Mouse (Mus musculus) hindbrain, postnatal 0 days (tissue): ENCODE results near the gene Gm4559. TPM values are rescaled to one million over a fixed set of nuclear protein-coding genes. Genes with fewer than 3 reads are reported as not detected.
"Not testable (repeated sequence)": the region's sequence is repeated elsewhere in the genome, so short reads cannot be mapped to it uniquely, and the experiment has no call there.

ENCODE experiments used
- ATAC-seq: fragments of 200-750 bp; cut with Nextera tagmentation; 2 replicates; pipeline ENCODE4 v1.8.0; 2017; ENCODE audit warnings: mild to moderate bottlenecking, moderate TSS enrichment, moderate library complexity
- DNase-seq: peaks from one replicate; pipeline ENCODE4 v3.0.0-alpha.2; 2015; ENCODE audit warnings: low spot score
- H3K27ac ChIP-seq: fragments of 300-500 bp; sonication (generic); 2 replicates; pipeline ENCODE4 v1.5.1; 2014; ENCODE audit warnings: mild to moderate bottlenecking
- H3K27me3 ChIP-seq: fragments of 300-500 bp; sonication (generic); 2 replicates; pipeline ENCODE4 v1.6.1; 2014; ENCODE audit warnings: low read length, mixed read lengths; ENCODE audit not compliant: insufficient read depth
- H3K36me3 ChIP-seq: fragments of 300-500 bp; sonication (generic); 2 replicates; pipeline ENCODE4 v1.6.1; 2014; ENCODE audit warnings: low read length, mixed read lengths; ENCODE audit not compliant: insufficient read depth
- H3K4me1 ChIP-seq: fragments of 300-500 bp; sonication (generic); 2 replicates; pipeline ENCODE4 v1.6.1; 2014; ENCODE audit warnings: antibody characterized with exemption, low read length, mixed read lengths; ENCODE audit not compliant: insufficient read depth
- H3K4me2 ChIP-seq: fragments of 300-500 bp; sonication (generic); 2 replicates; pipeline ENCODE4 v1.6.1; 2014; ENCODE audit warnings: low read depth, mild to moderate bottlenecking, low read length, moderate library complexity, mixed read lengths
- H3K4me3 ChIP-seq: fragments of 300-500 bp; sonication (generic); 2 replicates; pipeline ENCODE4 v1.5.1; 2014; ENCODE audit warnings: low read length
- H3K9ac ChIP-seq: fragments of 300-500 bp; sonication (generic); replicated peaks from 2 replicates; pipeline ENCODE4 v1.6.1; 2014; ENCODE audit warnings: mild to moderate bottlenecking, low read length, moderate library complexity, mixed read lengths
- H3K9me3 ChIP-seq: fragments of 300-500 bp; sonication (generic); 2 replicates; pipeline ENCODE4 v1.6.1; 2016; ENCODE audit warnings: low read length, mixed read lengths
- CTCF ChIP-seq: IDR thresholded peaks from 2 replicates; pipeline ENCODE4 v1.5.1; 2016; ENCODE audit warnings: antibody characterized with exemption, control low read depth, low read depth
- WGBS: fragments of 180-500 bp; shearing (Covaris S2); extraction: QIAGEN DNeasy Blood & Tissue Kit; methylation state at CpG from one replicate; pipeline ENCODE4 v1.1.7; 2014; 5-methylcytosine and 5-hydroxymethylcytosine counted together
- polyA plus RNA-seq: library from polyadenylated mRNA; unstranded; fragments of >200 nt; fragmentation: Nextera tagmentation; extraction: Ambion mirVana; gene quantifications from 2 replicates; pipeline ENCODE4 v1.2.1, GENCODE M21; 2015
- total RNA-seq: library from RNA; depleted of rRNA; stranded (reverse); fragments of >200 nt; gene quantifications from 2 replicates; pipeline ENCODE4 v1.2.3, GENCODE M21; 2014; rRNA removed

Gene Gm4559
- total RNA-seq (not detected in 2 replicates), polyA plus RNA-seq (not detected in 2 replicates)

DNA sequence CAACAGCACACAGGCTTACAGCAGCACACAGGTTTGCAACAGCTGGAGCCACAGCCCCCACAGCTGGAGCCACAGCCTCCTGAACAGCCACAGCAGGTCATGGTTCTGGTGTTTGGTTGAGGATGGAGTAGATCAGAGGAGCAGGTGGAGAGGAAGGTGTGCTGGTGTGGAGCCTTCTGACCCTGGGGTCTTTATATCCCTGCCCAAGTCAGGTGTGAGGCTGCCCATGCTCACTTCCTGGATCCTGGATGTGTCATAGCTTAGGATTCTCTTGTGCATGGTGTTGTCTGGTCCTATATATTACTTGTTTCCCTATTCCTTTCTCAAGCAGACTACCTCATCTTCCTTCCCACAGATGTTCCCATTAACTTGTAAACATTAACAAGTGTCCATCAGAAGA, at the start of gene Gm4559:
Gene Gm4559 (minus strand): TSS at position 101 of the 400 bp plus-strand sequence.
- not testable (repeated sequence) for H3K27me3 ChIP-seq, ATAC-seq, H3K4me3 ChIP-seq, DNase-seq, H3K27ac ChIP-seq, H3K9me3 ChIP-seq, H3K4me1 ChIP-seq, H3K9ac ChIP-seq, H3K4me2 ChIP-seq, H3K36me3 ChIP-seq

DNA sequence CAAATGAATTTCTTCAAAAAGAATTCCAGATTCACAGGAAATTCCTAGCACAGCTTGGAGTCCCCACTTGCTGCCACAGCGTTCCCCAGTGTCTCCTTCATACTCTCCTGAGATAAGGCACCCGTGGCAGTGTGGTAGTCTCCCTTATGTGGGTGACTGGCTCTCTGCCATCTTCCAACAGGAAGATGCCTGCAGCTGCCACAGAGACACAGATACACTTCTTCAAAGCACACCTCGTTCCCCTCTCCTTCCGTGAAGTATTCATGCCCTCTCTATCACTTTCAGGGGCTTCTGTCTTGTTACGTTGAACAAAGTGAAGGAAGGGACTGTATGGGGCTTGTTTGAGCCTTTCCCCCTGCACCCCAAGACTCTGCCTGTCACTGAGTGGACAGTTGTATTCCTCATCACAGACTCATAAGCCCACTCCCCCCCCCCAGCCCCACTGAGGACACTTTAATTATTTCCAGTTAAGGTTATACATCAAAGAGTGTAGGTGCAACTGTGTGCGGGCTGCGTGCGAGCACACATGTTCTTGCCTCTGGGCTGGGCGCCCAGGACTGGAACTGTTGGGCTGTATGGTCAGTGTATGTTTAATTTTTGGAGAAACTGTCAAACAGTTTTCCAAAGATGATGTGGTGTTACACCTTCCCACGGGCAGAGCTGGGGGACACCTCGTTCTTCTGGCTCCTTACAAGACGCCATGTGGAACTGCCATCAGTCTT, 49.4 kb upstream of the Gm4559 start:
- Histone ChIP-seq H3K36me3 (no peaks in the 10 kb centered on the region), H3K27me3 (no peaks in the 10 kb centered on the region), H3K27ac (no peak overlapping the region), H3K4me3 (no peak overlapping the region), H3K9me3 (no peaks in the 10 kb centered on the region), H3K4me2 (no peak overlapping the region), H3K9ac (no peak overlapping the region), H3K4me1 (0 out of 2 replicates have a peak, but pooled peaks cover 4% of the 10 kb centered on the region)
- WGBS = 81% methylated on average over 12 of the region's 12 CpGs
- no peak for TF ChIP-seq CTCF
- DNase-seq = no peak
- no peak for ATAC-seq

DNA sequence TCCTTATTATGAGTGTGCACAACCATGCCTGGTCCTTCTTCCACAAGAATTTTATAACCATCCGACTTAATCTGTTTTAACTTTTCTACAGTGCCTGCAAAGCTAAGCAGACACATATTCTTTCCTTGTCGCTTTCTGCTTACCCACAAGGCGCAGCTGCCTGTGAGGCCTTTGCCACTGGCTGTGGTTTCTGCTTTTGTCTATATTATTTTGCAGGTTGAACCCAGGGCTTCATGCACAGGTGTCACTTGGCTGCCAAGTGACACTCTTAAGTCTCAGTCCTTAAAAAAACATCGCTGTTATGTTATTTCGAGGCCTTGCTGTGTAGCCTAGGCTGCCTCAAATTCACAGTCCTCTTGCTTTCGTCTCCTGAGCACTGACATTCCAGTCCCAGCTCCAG, 48.5 kb upstream of the Gm4559 start:
- no peak for TF ChIP-seq CTCF
- ATAC-seq = no peak
- no peaks in the 10 kb centered on the region for H3K36me3 ChIP-seq

DNA sequence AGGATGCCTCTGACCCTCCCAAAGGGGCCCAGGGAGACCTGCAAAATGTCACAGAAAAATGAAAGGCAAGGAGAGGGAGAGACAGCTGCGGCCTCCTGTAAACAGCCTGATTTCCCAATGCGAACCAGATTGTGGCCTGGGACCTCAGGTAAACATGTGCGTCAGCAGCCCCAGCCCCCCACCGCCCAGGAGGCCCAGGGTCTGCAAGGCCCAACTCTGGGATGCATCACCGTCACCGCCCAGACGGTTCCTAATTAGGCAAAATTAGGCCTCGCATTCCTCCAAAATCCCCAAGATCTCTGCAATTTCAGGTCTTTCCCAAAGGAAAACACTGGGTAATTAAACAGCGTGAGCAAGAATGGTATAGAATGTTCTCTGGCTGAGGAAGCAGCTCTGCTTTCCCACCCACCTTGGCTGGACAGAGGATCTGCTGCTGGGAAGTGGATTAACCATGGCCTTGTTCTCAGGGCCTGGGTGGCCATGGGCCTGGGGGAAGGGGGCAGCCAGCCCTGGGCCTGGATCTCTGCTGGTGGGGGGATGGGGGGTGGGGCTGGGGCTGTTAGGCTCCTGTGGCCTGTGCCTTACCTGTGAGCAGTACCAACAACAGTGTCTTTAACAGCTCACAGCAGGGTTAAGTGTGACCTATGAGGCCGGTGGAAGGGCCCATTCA, 47.6 kb upstream of the Gm4559 start:
- H3K4me3 ChIP-seq, H3K27ac ChIP-seq, H3K36me3 ChIP-seq, H3K4me1 ChIP-seq, ATAC-seq, H3K9ac ChIP-seq, H3K9me3 ChIP-seq, H3K27me3 ChIP-seq, DNase-seq, H3K4me2 ChIP-seq: not testable (repeated sequence)
- WGBS = 41% methylated on average over 3 of the region's 10 CpGs

More for the DNA sequence above, 48.5 kb upstream of the Gm4559 start:
- H3K9ac ChIP-seq = no peak overlapping the region
- H3K4me1 ChIP-seq = 0 out of 2 replicates have a peak, but pooled peaks cover 4% of the 10 kb centered on the region
- no peak overlapping the region for H3K4me3 ChIP-seq
- no peak overlapping the region for H3K27ac ChIP-seq
- H3K27me3 ChIP-seq = no peaks in the 10 kb centered on the region
- no peak for DNase-seq
- 91% methylated on average over 6 of the region's 6 CpGs for WGBS
- no peaks in the 10 kb centered on the region for H3K9me3 ChIP-seq
- no peak overlapping the region for H3K4me2 ChIP-seq

DNA sequence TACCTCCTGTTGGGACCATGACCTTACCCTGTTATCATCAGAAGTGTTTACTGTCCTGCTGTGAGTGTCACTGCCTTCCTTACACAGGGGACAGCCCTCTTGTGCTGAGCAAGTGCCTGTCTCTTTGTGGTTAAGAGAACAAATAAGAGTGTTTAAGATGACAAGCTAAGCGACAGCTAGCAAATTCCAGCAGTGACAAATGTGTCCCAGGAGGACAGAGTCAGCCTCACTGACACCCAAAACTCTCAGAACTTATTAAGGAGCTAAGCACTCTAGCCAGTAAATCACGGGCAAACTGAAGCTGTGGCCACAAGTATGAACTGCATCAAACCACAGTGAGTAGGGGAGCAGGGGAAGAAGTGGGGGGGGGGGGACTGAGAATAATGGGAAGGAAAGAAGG, 46.7 kb upstream of the Gm4559 start:
- Histone ChIP-seq H3K4me3 (no peak overlapping the region), H3K27ac (0 out of 2 replicates have a peak overlapping the region, but pooled peaks have one; percentile 15), H3K4me1 (0 out of 2 replicates have a peak, but pooled peaks cover 4% of the 10 kb centered on the region), H3K4me2 (no peak overlapping the region), H3K27me3 (no peaks in the 10 kb centered on the region), H3K9ac (no peak overlapping the region), H3K9me3 (no peaks in the 10 kb centered on the region), H3K36me3 (no peaks in the 10 kb centered on the region)
- DNase-seq (no peak), ATAC-seq (peak; percentile 25; the same call in 1 of the 2 replicates)
- WGBS = 42% methylated on average over 2 of the region's 2 CpGs
- 0 out of 2 replicates have a peak, but pooled peaks have one; percentile 5 for TF ChIP-seq CTCF

DNA sequence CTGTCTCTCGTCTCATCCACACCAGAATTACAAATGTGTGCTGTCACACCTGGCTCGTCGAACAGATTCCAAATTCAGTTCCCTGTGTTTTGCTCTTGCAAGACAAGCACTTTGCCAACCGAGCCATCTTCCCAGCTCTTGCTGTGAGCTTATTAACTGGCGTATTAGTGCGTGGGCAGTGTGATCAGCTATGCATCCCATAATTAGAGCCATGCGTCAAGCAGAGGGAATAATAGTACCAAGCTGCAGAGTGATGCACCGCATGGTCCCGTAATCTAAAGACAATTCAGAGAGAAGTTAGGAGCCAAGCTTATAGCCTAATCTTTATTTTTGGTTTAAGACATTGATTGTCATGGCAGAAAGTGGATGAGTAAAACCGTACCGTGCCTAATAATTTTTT, 45.0 kb upstream of the Gm4559 start:
- 0 out of 2 replicates have a peak, but pooled peaks cover 4% of the 10 kb centered on the region for H3K4me1 ChIP-seq
- TF ChIP-seq CTCF = no peak
- 56% methylated on average over 11 of the region's 11 CpGs for WGBS
- H3K4me2 ChIP-seq = no peak overlapping the region
- no peak overlapping the region for H3K27ac ChIP-seq
- DNase-seq (peak; percentile 43), ATAC-seq (no peak)
- no peaks in the 10 kb centered on the region for H3K27me3 ChIP-seq
- H3K4me3 ChIP-seq = no peak overlapping the region
- H3K36me3 ChIP-seq = no peaks in the 10 kb centered on the region
- H3K9ac ChIP-seq = no peak overlapping the region
- no peaks in the 10 kb centered on the region for H3K9me3 ChIP-seq

DNA sequence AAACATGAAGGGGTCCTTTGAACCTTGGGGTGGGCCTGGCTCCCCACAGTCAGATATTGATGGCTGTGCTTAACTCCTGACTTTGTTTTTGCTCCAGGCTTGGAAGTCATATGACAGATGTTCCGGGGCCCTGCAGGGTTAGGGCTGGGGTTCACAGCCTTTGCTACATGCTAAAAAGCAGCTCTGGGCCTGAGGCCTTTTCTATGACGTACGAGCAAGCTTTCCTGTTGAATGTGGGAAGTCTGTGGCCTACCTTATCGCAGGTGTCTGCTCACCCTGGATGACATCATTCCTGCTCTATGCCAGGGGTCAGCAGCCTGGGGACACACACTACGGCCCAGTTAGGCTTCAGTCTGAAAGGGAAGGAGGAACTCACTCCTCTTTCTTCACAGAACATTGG, 43.1 kb upstream of the Gm4559 start:
- TF ChIP-seq CTCF = no peak
- no peaks in the 10 kb centered on the region for H3K27me3 ChIP-seq
- H3K27ac ChIP-seq = no peak overlapping the region
- H3K9ac ChIP-seq = no peak overlapping the region
- WGBS = 84% methylated on average over 5 of the region's 5 CpGs
- no peak overlapping the region for H3K4me3 ChIP-seq
- DNase-seq (no peak), ATAC-seq (no peak)
- H3K4me2 ChIP-seq = no peak overlapping the region
- no peaks in the 10 kb centered on the region for H3K36me3 ChIP-seq
- 0 out of 2 replicates have a peak, but pooled peaks cover 4% of the 10 kb centered on the region for H3K4me1 ChIP-seq
- no peaks in the 10 kb centered on the region for H3K9me3 ChIP-seq
